Mouse (Mus musculus) Patski (cell line): ENCODE data around the gene Nfkbib. TPM values are rescaled to one million over a fixed set of nuclear protein-coding genes. Genes with fewer than 3 reads are reported as not detected.

ENCODE experiments used
- ATAC-seq: fragments of 100-300 bp; one replicate; pipeline ENCODE4 v1.8.0; 2021
- CTCF ChIA-PET: fragments of 350-600 bp; sonication (Branson Sonifier 250); formaldehyde crosslinking; loops from one replicate; lab custom pipeline; 2022; ENCODE audit warnings: inconsistent platforms; lab: Charles Lee
- POLR2A ChIA-PET: fragments of 350-600 bp; sonication (Branson Sonifier 250); formaldehyde crosslinking; loops from one replicate; lab custom pipeline; 2022; ENCODE audit warnings: antibody characterized with exemption, inconsistent platforms; lab: Charles Lee
- DNase-seq: peaks from one replicate; pipeline ENCODE4 v3.0.0-alpha.2; 2011; ENCODE audit warnings: low read depth, low spot score
- H3K27me3 ChIP-seq: fragments of 371-371 bp; one replicate; pipeline ENCODE4 v1.5.1; 2021
- CTCF ChIP-seq: fragments of 100-300 bp; IDR thresholded peaks from one replicate; pipeline ENCODE4 v1.5.1; 2021
- in situ Hi-C: fragments of 300-500 bp; cut with MboI; formaldehyde crosslinking; loops from 3 replicates; pipeline ENCODE4 v1.11.1; 2018; ENCODE audit warnings: low pct_unique_long_range_greater_than_20kb, mixed read lengths
- polyA plus RNA-seq: library from polyadenylated mRNA; unstranded; gene quantifications from one replicate; pipeline ENCODE4 v1.2.3, GENCODE M21; 2021

The Nfkbib gene
- polyA plus RNA-seq, 1 experiment from 2014 or later = 37.2 TPM

DNA sequence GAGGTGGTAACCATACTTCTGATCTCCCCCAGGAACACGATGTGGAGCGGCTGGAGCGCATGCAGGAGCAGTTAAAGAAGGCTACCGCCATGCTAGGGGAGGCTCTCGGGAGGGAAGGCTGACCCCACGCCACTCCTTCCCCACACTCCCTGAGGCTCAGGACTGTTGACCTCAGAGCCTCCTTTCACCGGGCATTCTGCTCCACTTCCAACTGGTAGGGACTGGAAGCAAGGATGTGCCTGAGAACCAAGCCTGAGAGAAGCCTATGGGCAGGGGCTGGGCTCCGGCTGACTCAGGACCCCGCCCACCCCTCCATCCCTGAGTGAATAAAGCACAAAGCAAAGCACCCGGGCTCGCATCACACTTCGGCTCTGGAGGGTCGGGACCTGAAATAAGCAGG, 8.7 kb downstream of the Nfkbib start:
- POLR2A ChIA-PET = no interaction called here
- H3K27me3 ChIP-seq = no peaks in the 10 kb centered on the region
- no peak for DNase-seq
- no peak for ATAC-seq
- no peak for TF ChIP-seq CTCF
- in situ Hi-C loops = no loop called here
- CTCF ChIA-PET = no interaction called here

- CTCF ChIA-PET = interaction anchor here (1.1 kb wide), 1 partner anchor 14 kb away, joined by 3 read pairs; the partner anchor contains the start of genes Mrps12 and Sars2
- no peak for TF ChIP-seq CTCF
- in situ Hi-C loops = no loop called here
- no peaks in the 10 kb centered on the region for H3K27me3 ChIP-seq
- ATAC-seq (no peak), DNase-seq (no peak)
- POLR2A ChIA-PET = interaction anchor here (0.6 kb wide), 1 partner anchor 9 kb away, joined by 3 read pairs; no protein-coding TSS in a partner anchor
These were observed 11.2 kb downstream of the Nfkbib start, which contains the start of gene Ccer2 for GRCm38 (mm10) chr7:28756079-28756478. Gene Ccer2, plus strand, starts transcription at chr7:28756174.

DNA sequence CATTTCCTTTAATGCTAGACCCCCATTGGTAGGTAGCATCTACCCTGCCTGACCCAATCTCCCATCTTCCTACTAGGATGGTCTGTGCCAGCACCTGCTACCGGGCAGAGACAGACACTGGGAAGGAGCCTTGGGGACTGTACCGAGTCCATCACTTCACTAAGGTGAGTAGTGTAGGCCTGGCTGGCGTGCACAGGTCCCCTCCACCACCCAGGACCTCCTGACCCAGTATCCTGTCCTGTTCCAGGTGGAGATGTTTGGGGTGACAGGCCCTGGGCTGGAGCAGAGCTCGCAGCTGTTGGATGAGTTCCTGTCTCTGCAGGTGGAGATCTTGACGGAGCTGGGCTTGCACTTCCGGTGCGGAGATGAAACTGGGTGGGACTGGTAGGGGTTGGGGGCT, 17.4 kb downstream of the Nfkbib start:
- CTCF ChIA-PET = no interaction called here
- no peaks in the 10 kb centered on the region for H3K27me3 ChIP-seq
- POLR2A ChIA-PET = no interaction called here
- in situ Hi-C loops = no loop called here
- no peak for DNase-seq
- ATAC-seq = no peak
- no peak for TF ChIP-seq CTCF

DNA sequence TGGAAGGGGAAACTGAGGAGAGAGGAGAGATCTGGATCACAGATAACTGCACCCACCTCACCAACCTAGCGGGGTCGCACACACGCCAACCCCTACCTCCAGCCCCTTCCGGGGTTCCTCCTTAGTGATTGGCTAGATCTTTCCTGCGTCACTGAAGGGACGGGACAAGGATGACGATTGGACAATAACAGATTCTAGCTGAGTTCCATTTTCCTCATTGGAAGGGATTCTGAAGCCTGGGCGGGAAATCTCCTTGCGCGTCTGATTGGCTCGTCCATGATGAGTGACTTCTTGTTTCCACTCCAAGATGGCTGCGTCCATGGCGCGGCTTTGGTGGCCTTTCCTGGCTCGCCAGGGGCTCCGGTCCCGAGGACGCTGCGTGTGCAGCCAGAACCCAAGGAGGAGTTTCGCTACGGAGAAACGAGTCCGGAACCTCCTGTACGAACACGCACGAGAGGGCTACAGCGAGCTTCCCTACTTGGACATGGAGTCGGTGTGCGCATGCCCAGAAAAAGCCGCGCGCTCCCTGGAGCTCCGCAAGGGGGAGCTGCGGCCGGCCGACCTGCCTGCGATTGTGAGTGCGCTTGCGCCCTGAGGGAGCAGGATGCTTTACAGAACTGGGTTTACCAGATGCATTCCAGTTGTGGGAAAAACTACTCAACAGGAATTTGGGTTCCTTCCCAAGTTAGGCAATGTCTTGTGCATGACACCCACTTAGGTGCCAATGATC, 25.4 kb downstream of the Nfkbib start, which contains the start of the genes Mrps12 and Sars2:
TSS of gene Mrps12 (minus strand) at position 112 of the 730 bp plus-strand sequence.
TSS of gene Sars2 (plus strand) at position 284 of the 730 bp plus-strand sequence.
- TF ChIP-seq CTCF = no peak
- in situ Hi-C loops = no loop called here
- CTCF ChIA-PET = interaction anchor here (0.7 to 1.6 kb wide), 7 partner anchors 14 to 305 kb away, joined by 3 to 5 read pairs (median 3); partner anchors contain the start of genes Ccer2, Fbxo17, Gmfg and Sirt2
- peak; percentile 89 for DNase-seq
- H3K27me3 ChIP-seq = no peaks in the 10 kb centered on the region
- POLR2A ChIA-PET = no interaction called here
- peak; percentile 97 for ATAC-seq

GRCm38 (mm10) chr7:28741368-28741708, 26.0 kb downstream of the Nfkbib start:
- DNase-seq = no peak
- in situ Hi-C loops = no loop called here
- POLR2A ChIA-PET = no interaction called here
- no peak for TF ChIP-seq CTCF
- ATAC-seq = no peak
- CTCF ChIA-PET = interaction anchor here (0.7 to 1.6 kb wide), 6 partner anchors 14 to 304 kb away, joined by 3 to 5 read pairs (median 4); partner anchors contain the start of genes Ccer2, Gmfg and Sirt2
- H3K27me3 ChIP-seq = no peaks in the 10 kb centered on the region

DNA sequence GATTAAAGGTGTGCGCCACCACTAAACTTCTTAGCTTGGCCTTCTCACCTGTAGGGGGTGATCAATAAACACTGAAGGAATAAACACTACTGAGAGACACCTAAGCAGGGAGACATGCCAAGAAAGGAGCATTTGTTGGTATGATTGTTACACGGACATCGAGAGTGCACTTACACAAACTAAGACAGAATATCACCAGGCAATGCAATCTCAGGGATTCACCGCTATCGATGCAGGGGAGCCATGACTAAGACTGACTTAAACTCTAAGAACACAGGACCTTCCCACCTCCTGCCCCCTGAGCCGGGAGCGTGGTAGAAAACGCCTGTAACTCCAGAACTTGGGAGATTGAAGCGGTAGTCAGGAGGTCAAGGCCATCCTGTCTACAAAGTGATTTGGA, 26.4 kb downstream of the Nfkbib start:
- in situ Hi-C loops = no loop called here
- no peak for TF ChIP-seq CTCF
- ChIA-PET CTCF (no interaction called here), POLR2A (no interaction called here)
- no peak for DNase-seq
- ATAC-seq = no peak
- H3K27me3 ChIP-seq = no peaks in the 10 kb centered on the region

- CTCF ChIA-PET = no interaction called here
- no peak for TF ChIP-seq CTCF
- in situ Hi-C loops = no loop called here
- DNase-seq (no peak), ATAC-seq (no peak)
- H3K27me3 ChIP-seq = no peaks in the 10 kb centered on the region
- POLR2A ChIA-PET = no interaction called here
These were observed 27.5 kb downstream of the Nfkbib start for GRCm38 (mm10) chr7:28739829-28740228.

- in situ Hi-C loops = no loop called here
- ATAC-seq = no peak
- ChIA-PET POLR2A (no interaction called here), CTCF (no interaction called here)
- no peak for TF ChIP-seq CTCF
- no peaks in the 10 kb centered on the region for H3K27me3 ChIP-seq
- no peak for DNase-seq
These were observed 31.6 kb downstream of the Nfkbib start for GRCm38 (mm10) chr7:28735701-28736100.

DNA sequence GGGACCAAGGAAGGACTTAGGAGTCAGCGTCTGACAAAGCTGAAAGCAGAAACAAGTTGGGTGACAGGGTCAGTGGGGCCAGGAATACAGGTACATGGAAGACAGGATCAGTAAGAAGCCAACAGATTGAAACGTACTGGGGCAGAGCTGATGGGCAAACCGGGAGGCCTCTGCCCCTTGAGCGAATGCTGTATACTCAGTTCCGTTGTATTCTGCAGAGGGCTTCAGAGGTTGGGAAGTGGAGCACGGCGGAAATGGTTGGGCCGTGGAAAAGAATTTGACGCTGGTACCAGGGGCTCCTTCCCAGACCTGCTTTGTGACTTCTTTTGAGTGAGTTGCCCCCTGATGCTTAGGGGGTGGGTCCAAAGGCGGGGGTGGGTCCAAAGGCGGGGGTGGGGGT, 34.1 kb downstream of the Nfkbib start:
- no peak for ATAC-seq
- DNase-seq = no peak
- POLR2A ChIA-PET = no interaction called here
- no peaks in the 10 kb centered on the region for H3K27me3 ChIP-seq
- in situ Hi-C loops = no loop called here
- no peak for TF ChIP-seq CTCF
- CTCF ChIA-PET = no interaction called here

- CTCF ChIA-PET = no interaction called here
These were observed 34.8 kb downstream of the Nfkbib start for GRCm38 (mm10) chr7:28732341-28733142.

More at GRCm38 (mm10) chr7:28732341-28733142, 34.8 kb downstream of the Nfkbib start:
- H3K27me3 ChIP-seq = no peaks in the 10 kb centered on the region
- in situ Hi-C loops = no loop called here
- ATAC-seq (no peak), DNase-seq (no peak)
- POLR2A ChIA-PET = no interaction called here
- no peak for TF ChIP-seq CTCF
